Mouse (Mus musculus) naive thymus-derived CD4-positive, alpha-beta T cell, adult 5 months (primary cell): ENCODE data around the gene Hhipl1. TPM values are rescaled to one million over a fixed set of nuclear protein-coding genes. Genes with fewer than 3 reads are reported as not detected.

Source experiments
- polyA plus RNA-seq: library from polyadenylated mRNA; unstranded; fragments of 100-300 nt; shearing (Covaris generic); gene quantifications from one replicate; pipeline ENCODE4 v1.2.1, GENCODE M21; 2017

Gene Hhipl1
- not detected for polyA plus RNA-seq

DNA sequence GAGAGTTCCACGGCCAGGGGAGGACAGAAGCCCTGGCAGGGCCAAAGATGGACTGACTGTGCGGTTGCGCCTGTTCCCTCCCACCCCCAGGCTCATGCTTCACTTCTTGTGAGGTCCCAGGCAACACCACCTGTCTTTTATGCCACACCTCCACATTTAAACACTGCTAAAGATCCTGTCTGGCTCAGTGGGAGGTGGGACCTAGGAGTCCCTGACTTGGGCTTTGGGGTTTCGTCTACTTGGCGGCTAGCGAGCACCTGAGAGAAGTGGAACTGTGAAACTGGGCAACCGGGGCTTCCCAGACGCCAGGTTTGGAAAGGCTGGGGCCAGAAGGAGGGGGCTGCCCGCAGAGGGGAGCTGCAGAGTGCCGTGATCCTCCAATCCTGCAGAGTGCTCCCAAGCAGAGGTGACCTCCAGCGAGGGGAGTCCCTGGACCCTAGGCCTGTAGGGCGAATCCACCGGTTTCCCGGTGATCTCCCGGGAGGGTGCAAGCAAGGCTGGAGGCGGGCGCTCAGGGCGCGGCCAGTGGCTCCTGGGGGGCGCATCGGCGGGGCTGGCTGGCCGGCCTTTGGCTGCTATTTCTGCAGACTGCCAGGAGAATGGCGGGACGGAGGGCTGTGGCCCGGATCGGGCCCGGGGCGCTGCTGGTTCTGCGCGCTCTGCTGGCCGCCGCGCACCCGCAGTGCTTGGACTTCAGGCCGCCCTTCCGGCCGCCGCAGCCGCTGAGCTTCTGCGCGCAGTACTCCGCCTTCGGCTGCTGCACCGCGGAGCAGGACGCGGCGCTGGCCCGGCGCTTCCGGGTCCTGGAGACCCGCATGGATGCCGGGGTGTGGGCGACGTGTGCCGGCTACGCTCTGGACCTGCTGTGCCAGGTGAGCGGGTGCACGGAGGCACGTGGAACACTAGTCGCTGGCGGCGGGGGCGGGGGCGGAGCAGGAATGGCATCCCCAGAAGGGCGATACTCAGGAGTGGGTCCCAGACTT lies at the start of gene Hhipl1:
Gene Hhipl1 (plus strand): TSS at position 459 of the 983 bp plus-strand sequence.

DNA sequence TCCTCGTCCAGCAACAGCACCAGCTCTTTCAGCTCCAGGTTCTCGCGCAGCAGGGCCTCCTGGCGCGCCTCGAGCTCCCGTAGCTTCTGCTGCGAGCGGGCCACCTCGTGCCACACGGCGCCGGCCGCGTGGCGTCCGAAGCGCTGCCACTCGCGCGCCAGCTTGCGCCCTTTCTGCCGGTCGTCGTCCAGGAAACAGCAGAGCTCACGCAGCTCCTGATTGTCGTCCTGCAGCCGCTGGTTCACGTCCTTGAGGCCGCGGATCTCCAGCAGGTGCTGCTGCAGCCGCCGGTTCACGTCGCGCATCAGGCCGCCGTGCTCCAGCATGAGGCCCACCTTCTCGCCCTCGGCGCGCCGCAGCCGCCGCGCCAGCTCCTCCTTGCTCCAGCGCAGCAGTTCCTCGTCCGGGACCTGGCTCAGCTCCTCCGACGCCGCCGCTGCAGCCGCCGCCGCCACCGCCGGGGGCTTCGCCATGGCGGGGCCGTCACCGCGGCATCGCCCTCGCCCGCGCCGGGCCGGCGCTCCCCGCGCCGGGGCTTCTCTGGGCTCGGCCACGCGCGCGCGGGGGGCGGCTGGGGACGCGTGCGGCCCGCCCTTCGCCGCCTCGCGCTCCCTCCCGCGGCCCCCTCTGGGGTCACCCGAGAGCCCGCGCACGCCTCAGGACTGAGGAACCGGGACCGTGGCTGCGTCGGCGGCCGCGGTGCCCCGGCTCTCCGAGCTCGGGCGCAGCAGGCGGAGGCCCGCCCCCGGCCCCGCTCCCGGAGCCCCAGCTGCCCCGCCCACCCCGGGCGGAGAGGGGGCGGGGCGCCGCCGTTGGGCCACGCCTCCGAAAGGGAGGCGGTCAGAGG lies 31.2 kb upstream of the Hhipl1 start, which contains the start of gene Ccdc85c:
Gene Ccdc85c (minus strand): TSS at position 765 of the 847 bp plus-strand sequence.

DNA sequence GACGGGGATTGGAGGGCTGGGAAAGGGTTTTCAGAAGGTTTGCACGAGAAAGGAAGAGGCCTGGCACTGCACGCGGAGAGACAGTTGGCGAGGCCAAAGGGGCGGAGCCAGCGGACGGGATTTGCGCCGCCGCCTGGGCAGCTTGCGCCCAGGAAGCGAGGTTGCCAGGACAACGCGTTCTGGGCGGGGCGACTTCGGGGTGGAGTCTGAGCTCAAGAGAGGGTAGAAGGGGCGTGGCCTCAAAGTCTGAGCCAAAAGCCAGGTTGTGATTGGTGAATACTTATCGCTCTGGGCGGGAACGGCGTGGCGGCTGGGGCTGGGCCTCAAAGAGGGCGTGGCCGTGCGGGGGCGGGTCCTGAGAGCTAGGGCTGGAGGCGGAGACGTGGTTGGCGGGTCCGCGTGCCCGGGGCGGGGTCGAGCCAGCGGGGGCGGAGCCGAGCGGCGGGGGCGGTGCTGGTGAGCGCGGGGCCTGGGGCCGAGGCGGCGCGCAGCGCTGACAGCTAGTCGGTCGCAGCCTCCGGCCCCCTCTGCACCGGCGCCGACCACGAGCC lies 27.9 kb downstream of the Hhipl1 start, which contains the start of gene Cyp46a1:
Gene Cyp46a1 (plus strand): TSS at position 487 of the 551 bp plus-strand sequence.

DNA sequence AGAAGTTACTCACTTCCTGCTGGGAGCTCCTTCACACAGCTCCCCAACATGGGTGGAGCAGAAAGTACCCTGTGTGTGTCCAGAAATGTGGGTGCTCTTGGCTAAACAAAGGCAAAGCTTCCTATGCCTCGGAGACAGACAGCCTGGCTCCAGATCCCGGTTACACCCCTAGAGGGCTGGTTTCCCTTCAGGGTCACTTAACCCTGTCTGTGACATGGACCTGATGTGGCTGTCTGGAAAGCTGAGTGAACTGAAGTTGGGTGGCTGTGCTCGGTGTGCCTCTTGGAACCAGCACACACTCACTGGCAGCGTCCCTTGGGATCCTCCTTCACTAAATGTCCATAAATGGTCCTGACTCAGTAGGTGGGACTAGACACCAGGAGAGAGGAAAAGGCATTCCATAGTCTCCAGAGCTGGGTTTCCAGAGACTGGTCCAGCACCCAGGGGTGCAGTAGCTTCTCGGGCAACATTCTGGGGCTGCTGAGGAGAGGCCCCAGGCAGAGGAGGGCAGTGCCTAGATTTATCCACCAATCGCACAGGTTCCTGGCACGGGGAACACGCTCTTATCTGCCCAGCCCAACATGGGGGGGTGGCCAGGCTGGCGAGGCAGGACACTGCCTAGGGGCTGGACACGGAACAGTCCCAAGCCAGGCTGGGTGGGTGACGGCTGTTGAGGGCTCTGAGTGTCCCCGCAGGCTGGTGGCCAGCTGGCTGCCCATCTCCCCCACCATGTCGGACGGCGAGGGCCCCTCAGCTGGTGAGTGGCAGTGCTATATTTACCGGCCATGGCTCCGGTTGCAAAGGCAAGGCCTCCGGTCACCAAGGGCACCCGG lies 64.7 kb downstream of the Hhipl1 start, which contains the start of gene Eml1:
Gene Eml1 (plus strand): TSS at position 362 of the 833 bp plus-strand sequence.

Other genes with a start within 250 kb of the Hhipl1 start
- gene Setd3, start 127.0 kb upstream of the Hhipl1 start, polyA plus RNA-seq, result 111 TPM
- gene Ccnk, start 126.7 kb upstream of the Hhipl1 start, polyA plus RNA-seq, result 4.5 TPM
- gene Ccdc85c, start 30.8 kb upstream of the Hhipl1 start, polyA plus RNA-seq, result 0.26 TPM
- not detected for gene Cyp46a1, start 28.1 kb downstream of the Hhipl1 start, polyA plus RNA-seq
- gene Eml1, start 64.7 kb downstream of the Hhipl1 start, polyA plus RNA-seq, result not detected
- 562 TPM for gene Evl, start 248.4 kb downstream of the Hhipl1 start, polyA plus RNA-seq